Mouse (Mus musculus): ENCODE results near the gene Them7. TPM values are rescaled to one million over a fixed set of nuclear protein-coding genes. Genes with fewer than 3 reads are reported as not detected.

Gene Them7
- polyA plus RNA-seq, 1 experiment from 2014 or later: 1.8 TPM

- Histone ChIP-seq H3K36me3 (ENCODE audit: control insufficient read depth, insufficient read depth, low read length) (no peaks in the 10 kb centered on the region), H3K27me3 (ENCODE audit: control insufficient read depth, insufficient read depth, low read length) (no peaks in the 10 kb centered on the region), H3K4me3 (ENCODE audit: low read depth, low read length) (no peak overlapping the region), H3K9me3 (ENCODE audit: control insufficient read depth, low read length) (no peaks in the 10 kb centered on the region), H3K9ac (ENCODE audit: low read length) (no peak overlapping the region), H3K27ac (replicated peaks; ENCODE audit: low read depth, low read length) (no peak overlapping the region), H3K4me2 (ENCODE audit: low read depth, severe bottlenecking) (no peak overlapping the region), H3K4me1 (ENCODE audit: control insufficient read depth, insufficient read depth, low read length) (no peaks in the 10 kb centered on the region)
- 40% methylated on average over 10 of the region's 10 CpGs for WGBS
- ATAC-seq (ENCODE audit: insufficient number of reproducible peaks, low FRiP score, low TSS enrichment, low read depth): no peak
- no peak for DNase-seq (ENCODE audit: low spot score)
Observed at GRCm38 (mm10) chr2:105301531-105301930, 77.4 kb downstream of the Them7 start.

- no peak overlapping the region for H3K27ac ChIP-seq (replicated peaks; ENCODE audit: low read depth, low read length)
- H3K9me3 ChIP-seq (ENCODE audit: control insufficient read depth, low read length): no peaks in the 10 kb centered on the region
- no peak overlapping the region for H3K9ac ChIP-seq (ENCODE audit: low read length)
- H3K4me1 ChIP-seq (ENCODE audit: control insufficient read depth, insufficient read depth, low read length): no peaks in the 10 kb centered on the region
- no peak for DNase-seq (ENCODE audit: low spot score)
- no peak overlapping the region for H3K4me3 ChIP-seq (ENCODE audit: low read depth, low read length)
- no peaks in the 10 kb centered on the region for H3K36me3 ChIP-seq (ENCODE audit: control insufficient read depth, insufficient read depth, low read length)
- ATAC-seq (ENCODE audit: insufficient number of reproducible peaks, low FRiP score, low TSS enrichment, low read depth): no peak
- 58% methylated on average over 6 of the region's 6 CpGs for WGBS
- no peak overlapping the region for H3K4me2 ChIP-seq (ENCODE audit: low read depth, severe bottlenecking)
- H3K27me3 ChIP-seq (ENCODE audit: control insufficient read depth, insufficient read depth, low read length): no peaks in the 10 kb centered on the region
Observed at GRCm38 (mm10) chr2:105303962-105304514, 79.9 kb downstream of the Them7 start.

GRCm38 (mm10) chr2:105305876-105306275 lies 81.8 kb downstream of the Them7 start:
- Histone ChIP-seq H3K36me3 (ENCODE audit: control insufficient read depth, insufficient read depth, low read length) (no peaks in the 10 kb centered on the region), H3K27ac (replicated peaks; ENCODE audit: low read depth, low read length) (no peak overlapping the region), H3K9me3 (ENCODE audit: control insufficient read depth, low read length) (no peaks in the 10 kb centered on the region), H3K27me3 (ENCODE audit: control insufficient read depth, insufficient read depth, low read length) (no peaks in the 10 kb centered on the region), H3K9ac (ENCODE audit: low read length) (no peak overlapping the region), H3K4me3 (ENCODE audit: low read depth, low read length) (no peak overlapping the region), H3K4me1 (ENCODE audit: control insufficient read depth, insufficient read depth, low read length) (no peaks in the 10 kb centered on the region), H3K4me2 (ENCODE audit: low read depth, severe bottlenecking) (no peak overlapping the region)
- 86% methylated on average over 6 of the region's 6 CpGs for WGBS
- DNase-seq (ENCODE audit: low spot score) (no peak), ATAC-seq (ENCODE audit: insufficient number of reproducible peaks, low FRiP score, low TSS enrichment, low read depth) (no peak)

- no peak overlapping the region for H3K9ac ChIP-seq (ENCODE audit: low read length)
- DNase-seq (ENCODE audit: low spot score): peak; percentile 38
- no peak overlapping the region for H3K27ac ChIP-seq (replicated peaks; ENCODE audit: low read depth, low read length)
- H3K4me1 ChIP-seq (ENCODE audit: control insufficient read depth, insufficient read depth, low read length): no peaks in the 10 kb centered on the region
- no peaks in the 10 kb centered on the region for H3K27me3 ChIP-seq (ENCODE audit: control insufficient read depth, insufficient read depth, low read length)
- no peak for ATAC-seq (ENCODE audit: insufficient number of reproducible peaks, low FRiP score, low TSS enrichment, low read depth)
- H3K36me3 ChIP-seq (ENCODE audit: control insufficient read depth, insufficient read depth, low read length): no peaks in the 10 kb centered on the region
- WGBS: 46% methylated on average over 13 of the region's 13 CpGs
- no peak overlapping the region for H3K4me3 ChIP-seq (ENCODE audit: low read depth, low read length)
- no peak overlapping the region for H3K4me2 ChIP-seq (ENCODE audit: low read depth, severe bottlenecking)
- no peaks in the 10 kb centered on the region for H3K9me3 ChIP-seq (ENCODE audit: control insufficient read depth, low read length)
Observed at GRCm38 (mm10) chr2:105311414-105311813, 87.3 kb downstream of the Them7 start.

- WGBS: 11% methylated on average over 7 of the region's 7 CpGs
- no peaks in the 10 kb centered on the region for H3K4me1 ChIP-seq (ENCODE audit: control insufficient read depth, insufficient read depth, low read length)
- no peak overlapping the region for H3K4me3 ChIP-seq (ENCODE audit: low read depth, low read length)
- no peak overlapping the region for H3K27ac ChIP-seq (replicated peaks; ENCODE audit: low read depth, low read length)
- H3K9ac ChIP-seq (ENCODE audit: low read length): no peak overlapping the region
- no peaks in the 10 kb centered on the region for H3K36me3 ChIP-seq (ENCODE audit: control insufficient read depth, insufficient read depth, low read length)
- DNase-seq (ENCODE audit: low spot score): no peak
- no peaks in the 10 kb centered on the region for H3K27me3 ChIP-seq (ENCODE audit: control insufficient read depth, insufficient read depth, low read length)
- H3K9me3 ChIP-seq (ENCODE audit: control insufficient read depth, low read length): no peaks in the 10 kb centered on the region
- no peak for ATAC-seq (ENCODE audit: insufficient number of reproducible peaks, low FRiP score, low TSS enrichment, low read depth)
- no peak overlapping the region for H3K4me2 ChIP-seq (ENCODE audit: low read depth, severe bottlenecking)
Observed at GRCm38 (mm10) chr2:105311991-105312390, 87.9 kb downstream of the Them7 start.

- ATAC-seq (ENCODE audit: insufficient number of reproducible peaks, low FRiP score, low TSS enrichment, low read depth) (no peak), DNase-seq (ENCODE audit: low spot score) (no peak)
- Histone ChIP-seq H3K27me3 (ENCODE audit: control insufficient read depth, insufficient read depth, low read length) (no peaks in the 10 kb centered on the region), H3K4me2 (ENCODE audit: low read depth, severe bottlenecking) (no peak overlapping the region), H3K27ac (replicated peaks; ENCODE audit: low read depth, low read length) (no peak overlapping the region), H3K4me1 (ENCODE audit: control insufficient read depth, insufficient read depth, low read length) (no peaks in the 10 kb centered on the region), H3K36me3 (ENCODE audit: control insufficient read depth, insufficient read depth, low read length) (no peaks in the 10 kb centered on the region), H3K4me3 (ENCODE audit: low read depth, low read length) (no peak overlapping the region), H3K9me3 (ENCODE audit: control insufficient read depth, low read length) (no peaks in the 10 kb centered on the region), H3K9ac (ENCODE audit: low read length) (no peak overlapping the region)
- WGBS: 38% methylated on average over 3 of the region's 3 CpGs
Observed at GRCm38 (mm10) chr2:105313077-105313476, 89.0 kb downstream of the Them7 start.

GRCm38 (mm10) chr2:105317556-105318184 lies 93.5 kb downstream of the Them7 start:
- WGBS: 31% methylated on average over 13 of the region's 13 CpGs
- peak; percentile 39 for DNase-seq (ENCODE audit: low spot score)

GRCm38 (mm10) chr2:105326067-105326466 lies 101.9 kb downstream of the Them7 start:
- ATAC-seq (ENCODE audit: insufficient number of reproducible peaks, low FRiP score, low TSS enrichment, low read depth) (no peak), DNase-seq (ENCODE audit: low spot score) (no peak)
- H3K4me3 ChIP-seq (ENCODE audit: low read depth, low read length): no peak overlapping the region
- H3K36me3 ChIP-seq (ENCODE audit: control insufficient read depth, insufficient read depth, low read length): no peaks in the 10 kb centered on the region
- no peaks in the 10 kb centered on the region for H3K27me3 ChIP-seq (ENCODE audit: control insufficient read depth, insufficient read depth, low read length)
- 84% methylated on average over 5 of the region's 5 CpGs for WGBS
- no peak overlapping the region for H3K9ac ChIP-seq (ENCODE audit: low read length)
- no peak overlapping the region for H3K4me2 ChIP-seq (ENCODE audit: low read depth, severe bottlenecking)
- H3K4me1 ChIP-seq (ENCODE audit: control insufficient read depth, insufficient read depth, low read length): no peaks in the 10 kb centered on the region
- H3K27ac ChIP-seq (replicated peaks; ENCODE audit: low read depth, low read length): no peak overlapping the region
- H3K9me3 ChIP-seq (ENCODE audit: control insufficient read depth, low read length): no peaks in the 10 kb centered on the region

More at GRCm38 (mm10) chr2:105317556-105318184, 93.5 kb downstream of the Them7 start:
- ATAC-seq (ENCODE audit: insufficient number of reproducible peaks, low FRiP score, low TSS enrichment, low read depth): no peak
- Histone ChIP-seq H3K36me3 (ENCODE audit: control insufficient read depth, insufficient read depth, low read length) (no peaks in the 10 kb centered on the region), H3K9ac (ENCODE audit: low read length) (no peak overlapping the region), H3K4me2 (ENCODE audit: low read depth, severe bottlenecking) (no peak overlapping the region), H3K9me3 (ENCODE audit: control insufficient read depth, low read length) (no peaks in the 10 kb centered on the region), H3K4me3 (ENCODE audit: low read depth, low read length) (no peak overlapping the region), H3K27ac (replicated peaks; ENCODE audit: low read depth, low read length) (no peak overlapping the region), H3K4me1 (ENCODE audit: control insufficient read depth, insufficient read depth, low read length) (no peaks in the 10 kb centered on the region), H3K27me3 (ENCODE audit: control insufficient read depth, insufficient read depth, low read length) (no peaks in the 10 kb centered on the region)

- H3K27me3 ChIP-seq (ENCODE audit: control insufficient read depth, insufficient read depth, low read length): no peaks in the 10 kb centered on the region
- WGBS: 92% methylated on average over 4 of the region's 4 CpGs
- DNase-seq (ENCODE audit: low spot score) (no peak), ATAC-seq (ENCODE audit: insufficient number of reproducible peaks, low FRiP score, low TSS enrichment, low read depth) (no peak)
- no peaks in the 10 kb centered on the region for H3K9me3 ChIP-seq (ENCODE audit: control insufficient read depth, low read length)
- no peak overlapping the region for H3K4me3 ChIP-seq (ENCODE audit: low read depth, low read length)
- H3K27ac ChIP-seq (replicated peaks; ENCODE audit: low read depth, low read length): no peak overlapping the region
- no peak overlapping the region for H3K4me2 ChIP-seq (ENCODE audit: low read depth, severe bottlenecking)
- H3K36me3 ChIP-seq (ENCODE audit: control insufficient read depth, insufficient read depth, low read length): no peaks in the 10 kb centered on the region
- H3K4me1 ChIP-seq (ENCODE audit: control insufficient read depth, insufficient read depth, low read length): no peaks in the 10 kb centered on the region
- no peak overlapping the region for H3K9ac ChIP-seq (ENCODE audit: low read length)
Observed at GRCm38 (mm10) chr2:105330024-105330423, 105.9 kb downstream of the Them7 start.
